Mouse (Mus musculus) layer of hippocampus, postnatal 36 days (tissue): Measurements from ENCODE around the gene Krcc1. TPM values are rescaled to one million over a fixed set of nuclear protein-coding genes. Genes with fewer than 3 reads are reported as not detected.

Source experiments
- DNase-seq, 2 experiments: peaks; one replicate each; pipeline ENCODE4 v3.0.0; 2022
- total RNA-seq, 2 experiments: library from RNA; stranded (reverse); gene quantifications; 2 replicates each; pipeline ENCODE4 v1.2.3; 2021

Gene Krcc1
- total RNA-seq: 10 to 100 TPM; 17.2 to 17.4 TPM

GRCm38 (mm10) chr6:71271389-71272315 is at the start of gene Krcc1:
Gene Krcc1 (plus strand): TSS chr6:71271677.
- peak; percentile 96 for DNase-seq

- no peak for DNase-seq
These were observed 47.1 kb upstream of the Krcc1 start for GRCm38 (mm10) chr6:71224184-71224943.

GRCm38 (mm10) chr6:71226544-71226943 is 44.9 kb upstream of the Krcc1 start:
- DNase-seq: no peak

GRCm38 (mm10) chr6:71227157-71227770 is 44.2 kb upstream of the Krcc1 start:
- no peak for DNase-seq

- DNase-seq: no peak
These were observed 36.4 kb upstream of the Krcc1 start for GRCm38 (mm10) chr6:71235121-71235520.

GRCm38 (mm10) chr6:71235944-71236343 is 35.5 kb upstream of the Krcc1 start:
- no peak for DNase-seq

GRCm38 (mm10) chr6:71236506-71236905 is 35.0 kb upstream of the Krcc1 start:
- no peak for DNase-seq

- no peak for DNase-seq
These were observed 34.4 kb upstream of the Krcc1 start for GRCm38 (mm10) chr6:71237031-71237431.

- DNase-seq: no peak
These were observed 32.3 kb upstream of the Krcc1 start for GRCm38 (mm10) chr6:71239069-71239750.

- no peak for DNase-seq
These were observed 30.6 kb upstream of the Krcc1 start for GRCm38 (mm10) chr6:71240831-71241230.

- DNase-seq: no peak
These were observed 28.7 kb upstream of the Krcc1 start for GRCm38 (mm10) chr6:71242811-71243210.

- no peak for DNase-seq
These were observed 28.2 kb upstream of the Krcc1 start for GRCm38 (mm10) chr6:71243258-71243657.

GRCm38 (mm10) chr6:71248420-71248819 is 23.1 kb upstream of the Krcc1 start:
- no peak for DNase-seq

- DNase-seq: no peak
These were observed 21.9 kb upstream of the Krcc1 start for GRCm38 (mm10) chr6:71249615-71250014.

GRCm38 (mm10) chr6:71250951-71251350 is 20.5 kb upstream of the Krcc1 start:
- no peak for DNase-seq

GRCm38 (mm10) chr6:71254456-71254855 is 17.0 kb upstream of the Krcc1 start:
- DNase-seq: no peak

GRCm38 (mm10) chr6:71256166-71256565 is 15.3 kb upstream of the Krcc1 start:
- DNase-seq: no peak

GRCm38 (mm10) chr6:71257375-71257774 is 14.1 kb upstream of the Krcc1 start:
- no peak for DNase-seq

- no peak for DNase-seq
These were observed 12.9 kb upstream of the Krcc1 start for GRCm38 (mm10) chr6:71258562-71258961.

- no peak for DNase-seq
These were observed 12.3 kb upstream of the Krcc1 start for GRCm38 (mm10) chr6:71259166-71259565.

- DNase-seq: no peak
These were observed 11.3 kb upstream of the Krcc1 start for GRCm38 (mm10) chr6:71260051-71260640.

GRCm38 (mm10) chr6:71261060-71261459 is 10.4 kb upstream of the Krcc1 start:
- DNase-seq: no peak
